Mouse (Mus musculus): Measurements from ENCODE around the gene Trpc4ap. TPM values are rescaled to one million over a fixed set of nuclear protein-coding genes. Genes with fewer than 3 reads are reported as not detected.

Gene Trpc4ap
- polyA plus RNA-seq, 1 experiment from 2014 or later = 66.5 TPM

DNA sequence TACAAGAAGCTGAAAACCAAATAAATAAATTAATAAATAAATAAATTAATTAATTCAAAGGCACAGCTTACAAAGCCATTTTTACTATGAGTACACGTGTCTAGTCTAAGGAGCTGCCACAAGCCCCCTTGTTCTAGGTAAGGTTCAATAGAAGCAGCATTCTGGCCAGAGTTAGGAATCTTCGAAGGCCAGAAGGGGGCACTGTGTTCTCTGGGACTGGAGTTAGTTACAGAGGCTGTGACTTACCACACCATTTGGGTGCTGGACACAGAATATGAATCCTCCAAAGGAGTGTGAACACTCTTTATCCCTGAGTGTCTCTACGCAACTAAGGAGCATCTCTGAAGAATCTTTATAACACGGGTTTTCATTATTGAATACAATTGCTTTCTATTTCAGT, 23.7 kb downstream of the Trpc4ap start:
- H3K9me3 ChIP-seq (ENCODE audit: control insufficient read depth, low read length) = no peaks in the 10 kb centered on the region
- H3K27me3 ChIP-seq (ENCODE audit: control insufficient read depth, insufficient read depth, low read length) = no peaks in the 10 kb centered on the region
- no peak overlapping the region for H3K4me3 ChIP-seq (ENCODE audit: low read depth, low read length)
- TF ChIP-seq CTCF (IDR thresholded peaks at IDR 0.05; ENCODE audit: low read depth) (peak; percentile 68), EP300 (optimal IDR thresholded peaks at IDR 0.05) (no peak)
- H3K36me3 ChIP-seq (ENCODE audit: control insufficient read depth, insufficient read depth, low read length) = peaks cover 30% of the 10 kb centered on the region; the same call in 1 of the 2 replicates
- H3K9ac ChIP-seq (ENCODE audit: low read length) = no peak overlapping the region
- no peak overlapping the region for H3K27ac ChIP-seq (replicated peaks)
- DNase-seq (ENCODE audit: low spot score) (peak; percentile 31), ATAC-seq (ENCODE audit: low FRiP score, low TSS enrichment) (no peak)
- no peak overlapping the region for H3K4me2 ChIP-seq (replicated peaks; ENCODE audit: low read depth)
- 81% methylated on average over 4 of the region's 4 CpGs for WGBS
- no peaks in the 10 kb centered on the region for H3K4me1 ChIP-seq (replicated peaks; ENCODE audit: control insufficient read depth, insufficient read depth)

DNA sequence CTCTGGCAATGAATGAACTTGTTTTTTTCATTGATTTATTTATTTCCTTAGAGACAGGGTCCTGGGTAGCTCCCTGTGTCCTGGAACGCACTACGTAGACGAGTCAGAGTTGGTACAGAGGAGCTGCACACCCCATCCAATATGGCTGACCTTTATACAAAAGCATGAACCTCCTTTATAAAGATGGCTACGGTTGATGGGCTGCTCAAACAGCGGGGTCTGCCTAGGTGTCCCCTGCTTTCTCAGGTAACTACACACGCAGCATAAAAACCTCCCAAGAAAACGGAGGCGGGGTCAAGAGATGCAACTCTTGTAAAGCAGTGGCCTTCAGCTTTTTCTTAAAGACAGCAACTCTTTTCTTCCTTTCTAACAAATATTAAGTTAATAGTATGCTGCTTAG, 24.3 kb downstream of the Trpc4ap start:
- H3K36me3 ChIP-seq (ENCODE audit: control insufficient read depth, insufficient read depth, low read length) = peaks cover 30% of the 10 kb centered on the region; the same call in 1 of the 2 replicates
- WGBS = 96% methylated on average over 8 of the region's 8 CpGs
- TF ChIP-seq EP300 (optimal IDR thresholded peaks at IDR 0.05) = no peak
- TF ChIP-seq CTCF (IDR thresholded peaks at IDR 0.05; ENCODE audit: low read depth) = no peak
- no peaks in the 10 kb centered on the region for H3K4me1 ChIP-seq (replicated peaks; ENCODE audit: control insufficient read depth, insufficient read depth)
- no peak for DNase-seq (ENCODE audit: low spot score)
- ATAC-seq (ENCODE audit: low FRiP score, low TSS enrichment) = no peak
- no peak overlapping the region for H3K4me2 ChIP-seq (replicated peaks; ENCODE audit: low read depth)
- no peak overlapping the region for H3K27ac ChIP-seq (replicated peaks)
- H3K27me3 ChIP-seq (ENCODE audit: control insufficient read depth, insufficient read depth, low read length) = no peaks in the 10 kb centered on the region
- H3K9me3 ChIP-seq (ENCODE audit: control insufficient read depth, low read length) = no peaks in the 10 kb centered on the region
- H3K9ac ChIP-seq (ENCODE audit: low read length) = no peak overlapping the region
- no peak overlapping the region for H3K4me3 ChIP-seq (ENCODE audit: low read depth, low read length)

DNA sequence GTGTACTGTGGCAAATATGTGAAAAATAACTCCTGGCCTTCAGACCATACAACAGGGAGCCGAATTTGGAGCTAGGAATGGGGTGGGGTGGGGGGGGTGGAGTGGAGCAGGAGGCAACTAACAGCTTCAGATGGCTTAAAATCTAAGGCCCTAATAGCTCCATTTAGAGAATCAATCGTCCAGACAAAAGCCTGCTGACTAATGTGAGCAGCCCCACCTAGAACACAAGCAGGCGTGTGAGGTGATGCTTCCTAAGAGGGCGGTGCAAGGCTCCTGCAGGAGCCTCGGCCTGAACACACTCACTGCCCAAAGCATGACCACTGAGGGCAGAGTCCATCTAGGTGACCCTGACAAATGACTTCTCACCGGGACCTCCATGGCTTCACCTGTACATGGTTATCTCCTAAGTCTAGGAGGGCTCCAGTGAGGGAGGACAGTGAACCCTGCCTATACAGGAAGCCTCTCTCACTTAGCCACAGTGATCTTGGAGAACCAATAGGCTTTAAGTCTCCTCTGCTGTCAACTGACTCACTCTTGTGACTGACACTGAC, 28.2 kb downstream of the Trpc4ap start:
- TF ChIP-seq EP300 (optimal IDR thresholded peaks at IDR 0.05) (no peak), CTCF (IDR thresholded peaks at IDR 0.05; ENCODE audit: low read depth) (no peak)
- Histone ChIP-seq H3K36me3 (ENCODE audit: control insufficient read depth, insufficient read depth, low read length) (peaks cover 22% of the 10 kb centered on the region), H3K27me3 (ENCODE audit: control insufficient read depth, insufficient read depth, low read length) (no peaks in the 10 kb centered on the region), H3K4me2 (replicated peaks; ENCODE audit: low read depth) (no peak overlapping the region), H3K4me3 (ENCODE audit: low read depth, low read length) (no peak overlapping the region), H3K9me3 (ENCODE audit: control insufficient read depth, low read length) (no peaks in the 10 kb centered on the region), H3K9ac (ENCODE audit: low read length) (no peak overlapping the region), H3K27ac (replicated peaks) (no peak overlapping the region), H3K4me1 (replicated peaks; ENCODE audit: control insufficient read depth, insufficient read depth) (no peaks in the 10 kb centered on the region)
- DNase-seq (ENCODE audit: low spot score) (peak; percentile 34), ATAC-seq (ENCODE audit: low FRiP score, low TSS enrichment) (peak; percentile 79)
- WGBS = 57% methylated on average over 6 of the region's 6 CpGs

DNA sequence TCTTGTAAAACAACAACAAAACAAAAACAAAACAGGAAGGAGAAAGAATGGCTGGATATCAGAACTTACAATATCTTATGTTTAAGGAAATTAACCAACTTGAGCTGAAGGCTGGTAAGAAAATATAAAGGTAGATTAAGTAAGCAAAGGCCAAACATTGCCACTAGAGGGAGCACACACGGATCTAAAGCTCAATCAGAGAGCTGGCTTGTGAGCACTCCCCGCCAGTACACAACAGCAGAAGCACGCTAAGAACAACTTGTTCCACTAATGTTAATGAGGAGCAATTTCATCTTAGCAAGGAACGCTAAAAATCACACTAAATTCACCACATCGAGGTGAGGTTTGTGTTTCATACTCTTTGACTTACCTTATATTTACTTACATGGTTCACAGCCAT, 29.1 kb downstream of the Trpc4ap start:
- TF ChIP-seq CTCF (IDR thresholded peaks at IDR 0.05; ENCODE audit: low read depth) (peak; percentile 82), EP300 (optimal IDR thresholded peaks at IDR 0.05) (no peak)
- DNase-seq (ENCODE audit: low spot score) (peak; percentile 62), ATAC-seq (ENCODE audit: low FRiP score, low TSS enrichment) (no peak)
- H3K9me3 ChIP-seq (ENCODE audit: control insufficient read depth, low read length) = no peaks in the 10 kb centered on the region
- no peak overlapping the region for H3K27ac ChIP-seq (replicated peaks)
- H3K9ac ChIP-seq (ENCODE audit: low read length) = no peak overlapping the region
- H3K27me3 ChIP-seq (ENCODE audit: control insufficient read depth, insufficient read depth, low read length) = no peaks in the 10 kb centered on the region
- H3K4me3 ChIP-seq (ENCODE audit: low read depth, low read length) = no peak overlapping the region
- H3K36me3 ChIP-seq (ENCODE audit: control insufficient read depth, insufficient read depth, low read length) = peaks cover 22% of the 10 kb centered on the region
- H3K4me2 ChIP-seq (replicated peaks; ENCODE audit: low read depth) = no peak overlapping the region
- 18% methylated on average over 5 of the region's 5 CpGs for WGBS
- no peaks in the 10 kb centered on the region for H3K4me1 ChIP-seq (replicated peaks; ENCODE audit: control insufficient read depth, insufficient read depth)

DNA sequence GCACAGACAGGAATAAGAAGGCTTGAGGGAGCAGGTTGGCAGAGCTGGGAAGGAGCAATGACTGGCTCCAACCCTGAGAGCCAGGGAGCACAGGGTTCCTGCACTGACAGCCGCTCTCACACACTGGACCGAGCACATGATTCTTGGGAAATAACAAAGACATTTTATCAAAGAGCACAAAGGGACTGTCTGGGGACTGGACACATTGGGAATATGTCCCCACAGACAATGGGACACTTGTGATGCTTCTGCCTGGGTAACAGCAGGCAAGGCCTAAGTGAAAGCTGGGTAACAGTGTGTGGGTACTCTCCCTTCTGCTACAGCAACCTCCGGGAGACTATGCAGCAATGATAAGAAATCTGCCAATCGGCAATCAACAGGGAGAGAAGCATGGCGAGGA, 29.8 kb downstream of the Trpc4ap start:
- Histone ChIP-seq H3K9ac (ENCODE audit: low read length) (no peak overlapping the region), H3K9me3 (ENCODE audit: control insufficient read depth, low read length) (no peaks in the 10 kb centered on the region), H3K36me3 (ENCODE audit: control insufficient read depth, insufficient read depth, low read length) (peaks cover 24% of the 10 kb centered on the region), H3K4me2 (replicated peaks; ENCODE audit: low read depth) (no peak overlapping the region), H3K27me3 (ENCODE audit: control insufficient read depth, insufficient read depth, low read length) (no peaks in the 10 kb centered on the region), H3K4me1 (replicated peaks; ENCODE audit: control insufficient read depth, insufficient read depth) (no peaks in the 10 kb centered on the region), H3K4me3 (ENCODE audit: low read depth, low read length) (no peak overlapping the region), H3K27ac (replicated peaks) (no peak overlapping the region)
- WGBS = 94% methylated on average over 5 of the region's 5 CpGs
- no peak for DNase-seq (ENCODE audit: low spot score)
- ATAC-seq (ENCODE audit: low FRiP score, low TSS enrichment) = no peak
- TF ChIP-seq EP300 (optimal IDR thresholded peaks at IDR 0.05) (no peak), CTCF (IDR thresholded peaks at IDR 0.05; ENCODE audit: low read depth) (no peak)

DNA sequence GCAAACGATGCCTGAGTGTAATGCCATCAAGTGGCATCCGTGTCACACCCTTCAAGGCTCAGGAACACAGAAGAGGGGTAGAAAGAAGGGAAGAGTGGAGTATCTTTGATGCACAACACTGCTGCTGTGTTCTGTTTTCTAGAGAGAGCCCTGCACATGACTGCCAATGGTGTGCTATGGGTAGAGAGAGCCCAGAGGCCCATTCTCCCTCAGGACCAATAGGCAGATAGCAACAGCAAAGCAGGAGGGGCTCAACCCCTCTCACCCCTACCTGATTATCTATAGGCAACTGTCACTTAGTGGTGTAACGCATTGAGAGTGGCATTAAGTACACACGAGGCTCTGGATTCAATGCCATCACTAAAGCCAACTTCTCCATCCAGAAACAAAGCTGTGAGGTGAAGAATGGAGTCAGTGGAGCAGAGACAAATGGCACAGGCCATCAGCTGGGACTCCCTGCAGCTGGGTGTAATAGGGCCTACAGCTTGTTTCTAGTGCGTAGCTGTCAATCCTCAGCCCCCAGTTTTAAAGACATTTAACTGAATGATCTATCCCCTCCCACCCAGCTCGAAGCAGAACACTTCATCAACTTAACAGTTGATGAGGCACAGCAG, 36.3 kb downstream of the Trpc4ap start:
- DNase-seq (ENCODE audit: low spot score) (no peak), ATAC-seq (ENCODE audit: low FRiP score, low TSS enrichment) (no peak)
- H3K9me3 ChIP-seq (ENCODE audit: control insufficient read depth, low read length) = no peaks in the 10 kb centered on the region
- 85% methylated on average over 6 of the region's 6 CpGs for WGBS
- peaks cover 45% of the 10 kb centered on the region for H3K36me3 ChIP-seq (ENCODE audit: control insufficient read depth, insufficient read depth, low read length)
- TF ChIP-seq EP300 (optimal IDR thresholded peaks at IDR 0.05) = no peak
- TF ChIP-seq CTCF (IDR thresholded peaks at IDR 0.05; ENCODE audit: low read depth) = no peak
- H3K4me2 ChIP-seq (replicated peaks; ENCODE audit: low read depth) = no peak overlapping the region
- H3K4me3 ChIP-seq (ENCODE audit: low read depth, low read length) = no peak overlapping the region
- H3K27ac ChIP-seq (replicated peaks) = no peak overlapping the region
- H3K9ac ChIP-seq (ENCODE audit: low read length) = no peak overlapping the region
- no peaks in the 10 kb centered on the region for H3K4me1 ChIP-seq (replicated peaks; ENCODE audit: control insufficient read depth, insufficient read depth)
- no peaks in the 10 kb centered on the region for H3K27me3 ChIP-seq (ENCODE audit: control insufficient read depth, insufficient read depth, low read length)

Measured in stomach, postnatal 0 days (tissue).